Mouse (Mus musculus) erythroblast, embryonic 14.5 days (primary cell): ENCODE measurements around the gene Lyl1.

Experiments
- GATA1 ChIP-seq: IDR thresholded peaks from 2 replicates; pipeline ENCODE4 v1.6.1; 2012; ENCODE audit warnings: low read length, inconsistent platforms, mixed read lengths
- TAL1 ChIP-seq: IDR thresholded peaks from 3 replicates; pipeline ENCODE4 v1.6.1; 2012; ENCODE audit warnings: low read length, inconsistent platforms, mixed read lengths

DNA sequence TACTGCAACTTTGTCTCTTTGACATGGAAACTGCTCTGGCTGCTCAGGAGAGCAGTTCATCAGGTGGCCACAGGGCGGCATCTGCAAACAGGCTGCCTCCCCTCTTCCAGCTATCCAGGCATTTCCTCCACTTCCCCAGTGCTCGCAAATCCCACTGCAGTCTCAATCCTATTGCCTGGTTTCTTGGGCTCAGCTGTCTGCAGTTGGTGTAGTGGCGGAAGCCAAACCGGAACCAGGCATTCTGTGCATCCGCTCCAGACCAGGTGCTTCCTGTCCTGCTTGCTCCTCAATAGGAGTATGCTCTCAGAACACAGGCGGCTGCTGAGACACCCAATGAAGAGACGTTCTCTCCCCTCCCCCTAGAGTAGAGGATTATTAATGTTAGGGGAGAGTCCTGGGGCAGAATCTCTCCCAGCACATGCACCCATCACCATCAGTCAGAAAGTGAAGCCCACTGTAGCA, 1.4 kb upstream of the Lyl1 start:
- TF ChIP-seq GATA1 (no peak), TAL1 (no peak)
